Mouse (Mus musculus) kidney, postnatal 36 days (tissue): ENCODE data around the gene Fam84b.
"Not testable (repeated sequence)": the region's sequence is repeated elsewhere in the genome, so short reads cannot be mapped to it uniquely, and the experiment has no call there.

Experiments used
- DNase-seq, 2 experiments: peaks; one replicate each; pipeline ENCODE4 v3.0.0; 2021 to 2022; ENCODE audit warnings: mixed read lengths in 2 of 2

Fam84b gene

GRCm38 (mm10) chr15:60853231-60853999 is at the start of gene Fam84b:
TSS of gene Fam84b (minus strand) at chr15:60853778.
- DNase-seq = peak; percentile 20 to 39

GRCm38 (mm10) chr15:60898187-60898965 is 44.8 kb upstream of the Fam84b start:
- DNase-seq = no peak

GRCm38 (mm10) chr15:60896040-60896439 is 42.5 kb upstream of the Fam84b start:
- no peak for DNase-seq

GRCm38 (mm10) chr15:60892976-60893463 is 39.4 kb upstream of the Fam84b start:
- DNase-seq = peak; percentile 14 to 35

GRCm38 (mm10) chr15:60888724-60889123 is 35.1 kb upstream of the Fam84b start:
- DNase-seq = no peak

GRCm38 (mm10) chr15:60875721-60876120 is 22.1 kb upstream of the Fam84b start:
- DNase-seq = no peak

- DNase-seq = no peak
These were observed 8.8 kb upstream of the Fam84b start for GRCm38 (mm10) chr15:60862417-60862816.

- no peak for DNase-seq
These were observed 1.5 kb upstream of the Fam84b start for GRCm38 (mm10) chr15:60855112-60855511.

- DNase-seq = no peak
These were observed 573 bp upstream of the Fam84b start for GRCm38 (mm10) chr15:60854151-60854550.

- DNase-seq = no peak
These were observed 4.9 kb downstream of the Fam84b start for GRCm38 (mm10) chr15:60848630-60849029.

GRCm38 (mm10) chr15:60846291-60846690 is 7.3 kb downstream of the Fam84b start:
- DNase-seq = no peak

GRCm38 (mm10) chr15:60845886-60846285 is 7.7 kb downstream of the Fam84b start:
- no peak for DNase-seq

GRCm38 (mm10) chr15:60841785-60842184 is 11.8 kb downstream of the Fam84b start:
- no peak for DNase-seq

- DNase-seq = not testable (repeated sequence)
These were observed 12.3 kb downstream of the Fam84b start for GRCm38 (mm10) chr15:60841312-60841711.

- DNase-seq = no peak
These were observed 13.3 kb downstream of the Fam84b start for GRCm38 (mm10) chr15:60840296-60840670.

- no peak for DNase-seq
These were observed 13.9 kb downstream of the Fam84b start for GRCm38 (mm10) chr15:60839539-60840295.

- peak; percentile 16 to 23 for DNase-seq
These were observed 15.4 kb downstream of the Fam84b start for GRCm38 (mm10) chr15:60838135-60838534.

GRCm38 (mm10) chr15:60837719-60838118 is 15.9 kb downstream of the Fam84b start:
- DNase-seq = no peak

- DNase-seq = no peak
These were observed 17.3 kb downstream of the Fam84b start for GRCm38 (mm10) chr15:60836321-60836720.

GRCm38 (mm10) chr15:60834598-60835571 is 18.7 kb downstream of the Fam84b start:
- no peak for DNase-seq

GRCm38 (mm10) chr15:60833476-60834218 is 19.9 kb downstream of the Fam84b start:
- DNase-seq = no peak
